Mouse (Mus musculus) kidney, adult 2 months (tissue): ENCODE data around the gene Dennd2c. TPM values are rescaled to one million over a fixed set of nuclear protein-coding genes. Genes with fewer than 3 reads are reported as not detected.
"Not testable (repeated sequence)": the region's sequence is repeated elsewhere in the genome, so short reads cannot be mapped to it uniquely, and the experiment has no call there.

Source experiments
- DNase-seq: peaks from one replicate; pipeline ENCODE4 v3.0.0; 2021
- H3K27ac ChIP-seq: fragments of 200-500 bp; 2 replicates; pipeline ENCODE4 v1.5.1; 2012; ENCODE audit warnings: low read depth, low read length, control low read depth, inconsistent platforms; ENCODE audit not compliant: insufficient read depth
- H3K27me3 ChIP-seq: fragments of 200-500 bp; replicated peaks from 2 replicates; pipeline ENCODE4 v1.6.1; 2012; ENCODE audit warnings: mild to moderate bottlenecking, moderate library complexity, low read length, inconsistent platforms; ENCODE audit not compliant: control insufficient read depth, insufficient read depth
- H3K36me3 ChIP-seq: fragments of 200-500 bp; 2 replicates; pipeline ENCODE4 v1.6.1; 2012; ENCODE audit warnings: mild to moderate bottlenecking, moderate library complexity, low read length, inconsistent platforms; ENCODE audit not compliant: control insufficient read depth, insufficient read depth
- H3K4me1 ChIP-seq: fragments of 200-500 bp; 2 replicates; pipeline ENCODE4 v1.6.1; 2011; ENCODE audit warnings: low read length; ENCODE audit not compliant: control insufficient read depth, insufficient read depth
- H3K4me3 ChIP-seq: fragments of 200-500 bp; 2 replicates; pipeline ENCODE4 v1.5.1; 2011; ENCODE audit warnings: mild to moderate bottlenecking, low read depth, low read length, control low read depth; ENCODE audit not compliant: insufficient read depth
- CTCF ChIP-seq: fragments of 200-500 bp; conservative IDR thresholded peaks from 2 replicates; pipeline ENCODE4 v1.5.1; 2011; ENCODE audit warnings: low read depth, mild to moderate bottlenecking, control low read depth, low read length, moderate library complexity, mixed read lengths; ENCODE audit not compliant: insufficient read depth, insufficient read length
- POLR2A ChIP-seq: fragments of 200-500 bp; IDR thresholded peaks from one replicate; pipeline ENCODE4 v1.6.1; 2011; ENCODE audit warnings: low read depth, low read length, control low read depth
- WGBS: fragments of 180-500 bp; shearing (Covaris S2); methylation state at CpG from one replicate; pipeline ENCODE4 v1.1.7; 2018; 5-methylcytosine and 5-hydroxymethylcytosine counted together
- polyA plus RNA-seq: library from polyadenylated mRNA; depleted of rRNA; stranded (reverse); fragments of >200 nt; gene quantifications from 2 replicates; pipeline ENCODE4 v1.2.3, GENCODE M21; 2012

The Dennd2c gene
- polyA plus RNA-seq, 1 experiment, result 0.67 TPM

DNA sequence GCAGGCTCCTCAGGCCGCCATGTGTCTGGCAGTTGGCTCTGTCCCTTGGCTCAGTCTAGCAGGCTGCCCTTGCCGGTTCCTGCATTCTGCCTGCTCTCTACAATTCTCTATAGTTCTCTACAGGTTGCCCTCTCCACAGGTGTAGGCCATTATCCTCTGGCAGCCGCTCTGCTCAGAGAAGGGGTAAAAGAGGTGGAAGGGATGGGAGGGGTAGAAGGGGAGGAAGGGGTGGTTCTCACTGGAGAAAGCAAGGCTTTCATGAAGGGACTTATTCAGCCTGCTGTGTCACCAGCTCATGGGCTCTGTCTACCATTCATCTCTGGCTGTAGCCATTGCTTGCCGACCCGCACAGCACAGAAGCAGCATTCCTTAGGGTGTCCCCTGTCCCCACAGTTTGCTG, 86.0 kb downstream of the Dennd2c start:
- WGBS, result 81% methylated on average over 5 of the region's 5 CpGs
- H3K36me3 ChIP-seq, result no peaks in the 10 kb centered on the region
- no peak overlapping the region for H3K4me3 ChIP-seq
- H3K4me1 ChIP-seq, result no peaks in the 10 kb centered on the region
- no peak for DNase-seq
- H3K27ac ChIP-seq, result no peak overlapping the region
- TF ChIP-seq CTCF (no peak), POLR2A (no peak)
- no peaks in the 10 kb centered on the region for H3K27me3 ChIP-seq

DNA sequence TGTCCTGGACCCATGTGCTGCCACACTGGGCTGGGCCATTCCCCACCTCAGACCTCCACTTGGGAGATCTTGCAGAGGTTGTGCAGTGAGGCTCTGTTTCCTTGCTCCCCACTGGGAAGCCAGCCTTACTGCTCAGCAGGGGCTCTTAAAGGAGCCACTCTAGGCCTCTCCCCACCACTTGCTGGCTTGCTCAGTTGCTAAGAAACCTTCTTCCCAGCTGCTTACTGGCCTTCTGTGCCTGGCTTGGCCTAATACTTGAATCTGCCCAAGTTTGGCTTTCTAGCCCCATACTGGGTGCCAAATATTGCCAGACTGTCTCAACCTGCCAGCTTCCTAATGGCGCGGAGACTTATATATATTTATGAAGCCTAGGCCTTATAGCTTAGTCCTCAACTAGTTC, 86.5 kb downstream of the Dennd2c start:
- Histone ChIP-seq H3K36me3 (no peaks in the 10 kb centered on the region), H3K4me1 (no peaks in the 10 kb centered on the region), H3K27me3 (no peaks in the 10 kb centered on the region), H3K27ac (no peak overlapping the region), H3K4me3 (no peak overlapping the region)
- no peak for DNase-seq
- WGBS, result 100% methylated on average over 2 of the region's 2 CpGs
- TF ChIP-seq CTCF, result no peak
- no peak for TF ChIP-seq POLR2A

DNA sequence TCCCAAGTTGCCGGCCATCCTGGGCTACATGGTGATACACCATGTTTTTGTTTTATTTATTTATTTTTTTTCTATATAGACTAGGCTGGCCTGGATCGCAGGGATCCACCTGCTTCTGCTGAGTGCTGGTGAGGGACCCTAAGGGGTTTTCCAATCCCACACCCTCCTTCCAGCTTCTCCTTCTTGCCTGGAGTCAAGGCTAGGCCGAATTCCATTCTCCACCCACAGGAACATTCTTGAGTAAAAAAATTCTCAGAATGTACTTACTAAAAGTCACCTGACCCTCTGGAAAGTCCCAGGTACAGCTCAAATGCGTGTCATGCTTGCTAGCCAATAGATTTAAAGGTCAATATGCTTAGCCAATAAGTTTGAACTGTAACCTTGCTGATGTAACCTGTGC, 89.8 kb downstream of the Dennd2c start:
- TF ChIP-seq CTCF, result no peak
- no peak for TF ChIP-seq POLR2A
- no peaks in the 10 kb centered on the region for H3K27me3 ChIP-seq
- H3K4me3 ChIP-seq, result no peak overlapping the region
- DNase-seq, result no peak
- H3K36me3 ChIP-seq, result no peaks in the 10 kb centered on the region
- 85% methylated on average over 4 of the region's 4 CpGs for WGBS
- H3K4me1 ChIP-seq, result no peaks in the 10 kb centered on the region
- H3K27ac ChIP-seq, result no peak overlapping the region

DNA sequence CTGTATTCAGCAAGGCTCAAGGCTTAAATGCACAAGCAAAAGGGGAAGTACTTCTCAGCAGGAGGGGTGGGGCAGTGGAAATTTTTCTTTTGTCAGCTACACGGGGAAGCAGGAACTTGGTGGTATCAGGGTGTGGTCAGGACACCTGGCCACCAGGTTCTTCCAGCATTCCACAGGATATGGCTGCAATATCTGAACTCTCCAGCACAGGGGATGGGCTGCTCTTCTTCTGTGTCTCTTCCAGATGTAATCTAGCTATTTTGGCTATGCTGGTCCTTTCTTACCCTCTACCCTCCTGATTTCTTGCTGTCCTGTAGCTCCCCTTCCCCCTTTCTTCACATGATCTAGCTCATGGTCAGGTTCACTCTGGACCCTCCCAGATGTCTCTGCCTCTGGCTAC, 90.8 kb downstream of the Dennd2c start:
- no peak for DNase-seq
- H3K27me3 ChIP-seq, result no peaks in the 10 kb centered on the region
- 66% methylated on average over 1 of the region's 1 CpGs for WGBS
- H3K27ac ChIP-seq, result no peak overlapping the region
- no peak overlapping the region for H3K4me3 ChIP-seq
- no peak for TF ChIP-seq POLR2A
- no peak for TF ChIP-seq CTCF
- no peaks in the 10 kb centered on the region for H3K36me3 ChIP-seq
- no peaks in the 10 kb centered on the region for H3K4me1 ChIP-seq

DNA sequence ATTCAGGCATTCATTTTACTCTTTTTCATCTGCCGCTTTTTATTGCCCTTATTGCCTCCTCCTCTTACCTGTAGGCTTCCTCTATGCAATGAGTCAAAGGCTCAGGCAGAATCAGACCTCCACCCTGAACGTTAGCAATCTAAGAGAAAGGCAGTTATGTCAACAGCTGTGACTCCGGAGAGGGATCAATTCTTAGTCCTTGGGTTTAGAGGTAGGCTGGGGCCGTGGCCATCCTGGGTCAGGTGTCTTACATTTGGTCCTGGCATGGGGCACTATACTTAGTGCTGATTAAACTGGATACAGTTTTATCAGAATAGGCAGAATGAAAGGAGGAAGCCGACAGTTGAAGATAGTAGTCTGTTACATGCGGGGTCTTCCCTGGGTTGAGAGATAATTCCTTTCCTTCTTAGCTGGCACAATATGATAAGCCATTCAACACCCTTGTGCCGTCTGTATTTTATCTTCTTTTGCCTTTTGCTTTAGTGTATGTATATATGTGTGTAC, 94.0 kb downstream of the Dennd2c start:
- WGBS, result 74% methylated on average over 7 of the region's 7 CpGs
- DNase-seq, result no peak
- Histone ChIP-seq H3K27me3 (no peaks in the 10 kb centered on the region), H3K4me3 (no peak overlapping the region), H3K27ac (no peak overlapping the region), H3K4me1 (no peaks in the 10 kb centered on the region), H3K36me3 (no peaks in the 10 kb centered on the region)
- no peak for TF ChIP-seq POLR2A
- TF ChIP-seq CTCF, result no peak

DNA sequence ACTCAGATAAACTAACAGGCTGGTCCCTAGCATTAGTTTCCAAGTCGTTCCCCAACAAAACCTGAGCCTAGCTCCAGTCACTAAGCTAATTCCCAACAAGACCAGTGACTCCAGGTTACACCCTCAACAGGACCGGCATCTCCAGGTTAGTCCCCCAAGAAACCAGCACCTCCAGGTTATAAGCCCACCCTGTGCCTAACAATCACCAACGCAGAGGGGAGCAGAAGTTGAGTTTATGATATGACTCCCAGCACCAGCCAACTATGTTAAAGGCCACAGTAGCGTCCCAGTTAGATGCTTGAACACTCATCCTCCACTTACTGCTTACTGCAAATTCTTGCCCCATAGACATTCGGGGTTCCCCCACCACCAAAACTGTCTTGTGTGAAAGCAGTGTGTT, 97.0 kb downstream of the Dennd2c start:
- 83% methylated on average over 5 of the region's 5 CpGs for WGBS
- Histone ChIP-seq H3K27me3 (no peaks in the 10 kb centered on the region), H3K4me3 (no peak overlapping the region), H3K4me1 (no peaks in the 10 kb centered on the region), H3K36me3 (no peaks in the 10 kb centered on the region), H3K27ac (no peak overlapping the region)
- DNase-seq, result no peak
- no peak for TF ChIP-seq CTCF
- no peak for TF ChIP-seq POLR2A

DNA sequence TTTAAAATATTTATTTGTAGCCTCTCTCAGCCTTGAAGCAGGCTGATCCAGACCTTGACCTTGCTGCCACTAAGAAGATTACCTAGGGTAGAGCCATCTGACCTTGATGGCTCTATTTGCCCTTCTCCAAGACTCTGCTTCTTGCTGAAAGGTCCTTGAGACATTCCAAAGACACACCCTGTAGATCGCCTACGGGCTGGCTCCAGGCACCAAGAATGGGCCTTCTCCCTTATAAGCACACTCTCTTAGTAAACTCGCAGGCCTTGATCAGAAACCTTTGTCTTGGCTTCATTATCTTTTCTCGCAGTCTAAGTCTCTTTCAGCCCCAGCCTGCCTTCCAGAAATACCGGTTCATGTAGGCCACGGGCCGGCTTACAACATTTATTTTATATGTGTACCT, 98.7 kb downstream of the Dennd2c start:
- H3K27me3 ChIP-seq, H3K4me1 ChIP-seq, H3K36me3 ChIP-seq, H3K4me3 ChIP-seq, H3K27ac ChIP-seq, DNase-seq: not testable (repeated sequence)
- 97% methylated on average over 7 of the region's 7 CpGs for WGBS

DNA sequence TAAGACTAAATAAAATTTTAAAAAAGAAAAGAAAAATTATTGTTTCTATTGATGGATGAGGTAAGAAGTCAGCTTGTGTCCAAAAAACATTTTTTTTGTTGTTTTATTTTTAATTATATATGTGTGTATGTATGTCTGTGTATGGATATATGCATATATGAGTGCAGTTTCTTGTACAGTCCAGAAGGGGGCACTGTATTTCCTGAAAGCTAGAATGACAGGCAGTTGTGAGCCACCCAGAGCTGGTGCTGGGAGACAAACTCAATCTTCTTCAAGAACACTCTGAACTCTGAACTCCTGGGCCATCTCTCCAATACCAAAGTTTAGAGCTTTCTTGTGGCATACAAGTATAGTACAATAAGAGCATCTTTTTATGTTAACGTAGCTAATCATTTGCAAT, 101.2 kb downstream of the Dennd2c start:
- H3K4me3 ChIP-seq, result no peak overlapping the region
- H3K27me3 ChIP-seq, result no peaks in the 10 kb centered on the region
- no peaks in the 10 kb centered on the region for H3K36me3 ChIP-seq
- WGBS, result 100% methylated on average over 1 of the region's 1 CpGs
- TF ChIP-seq CTCF (no peak), POLR2A (no peak)
- H3K27ac ChIP-seq, result no peak overlapping the region
- no peaks in the 10 kb centered on the region for H3K4me1 ChIP-seq
- no peak for DNase-seq
